Mouse (Mus musculus) C2C12 (cell line): ENCODE measurements around the gene Ric3. TPM values are rescaled to one million over a fixed set of nuclear protein-coding genes. Genes with fewer than 3 reads are reported as not detected.
"Not testable (repeated sequence)": the region's sequence is repeated elsewhere in the genome, so short reads cannot be mapped to it uniquely, and the experiment has no call there.

ENCODE experiments used
- H3K27me3 ChIP-seq: one replicate; pipeline ENCODE4 v1.6.1; 2011; ENCODE audit not compliant: control insufficient read depth, insufficient read depth, insufficient read length
- H3K36me3 ChIP-seq: one replicate; pipeline ENCODE4 v1.6.1; 2011; ENCODE audit not compliant: control insufficient read depth, insufficient read depth
- H3K4me3 ChIP-seq: one replicate; pipeline ENCODE4 v1.5.1; 2011; ENCODE audit warnings: mild to moderate bottlenecking, control low read depth; ENCODE audit not compliant: poor library complexity, insufficient read depth, severe bottlenecking
- H3K79me2 ChIP-seq: one replicate; pipeline ENCODE4 v1.6.1; 2011; ENCODE audit not compliant: control insufficient read depth, insufficient read depth
- H3K79me3 ChIP-seq: one replicate; pipeline ENCODE4 v1.6.1; 2011; ENCODE audit warnings: low read depth, control low read depth
- H3ac ChIP-seq: one replicate; pipeline ENCODE3; 2011; ENCODE audit warnings: low read depth; ENCODE audit not compliant: control insufficient read depth, insufficient read length
- CEBPB ChIP-seq: IDR thresholded peaks from one replicate; pipeline ENCODE4 v1.6.1; 2011; ENCODE audit warnings: low read depth, mild to moderate bottlenecking, control low read depth, moderate library complexity
- CTCF ChIP-seq: IDR thresholded peaks from one replicate; pipeline ENCODE4 v1.5.1; 2011; ENCODE audit not compliant: control insufficient read depth, insufficient read depth, insufficient read length
- FOSL1 ChIP-seq: IDR thresholded peaks from one replicate; pipeline ENCODE4 v1.8.0; 2011; ENCODE audit warnings: mild to moderate bottlenecking, low read length; ENCODE audit not compliant: poor library complexity, insufficient read depth, severe bottlenecking
- MAX ChIP-seq: IDR thresholded peaks from one replicate; pipeline ENCODE4 v1.6.1; 2011; ENCODE audit warnings: mild to moderate bottlenecking, control low read depth
- MYOD1 ChIP-seq: IDR thresholded peaks from one replicate; pipeline ENCODE4 v1.6.1; 2011; ENCODE audit warnings: low read depth; ENCODE audit not compliant: control insufficient read depth, insufficient read length
- MYOG ChIP-seq: IDR thresholded peaks from one replicate; pipeline ENCODE4 v1.6.1; 2011; ENCODE audit not compliant: control insufficient read depth, insufficient read length; ENCODE audit errors: extremely low read depth
- USF1 ChIP-seq: IDR thresholded peaks from one replicate; pipeline ENCODE4 v1.6.1; 2011; ENCODE audit warnings: low read depth, mild to moderate bottlenecking, control low read depth, moderate library complexity
- long read RNA-seq, 2 experiments: library from polyadenylated mRNA; unstranded; transcript quantifications; one replicate each; pipeline ENCODE4 v2.0.0; 2019 to 2020
- polyA plus RNA-seq: library from polyadenylated mRNA; unstranded; fragments of >200 nt; fragmentation: generic; extraction: Trizol; gene quantifications from one replicate; pipeline ENCODE4 v1.2.1, GENCODE M21; 2012; ENCODE audit warnings: missing spikeins

Ric3 gene
- not detected for polyA plus RNA-seq
- long read RNA-seq, experiment 1 = 0 reads
- long read RNA-seq, experiment 2 = 0 reads

- no peaks in the 10 kb centered on the region for H3K27me3 ChIP-seq
- no peak within 1 kb of the TSS for H3K4me3 ChIP-seq
- H3K79me2 ChIP-seq = no peaks in the 10 kb centered on the region
- TF ChIP-seq CTCF = no peak
- TF ChIP-seq USF1 = no peak
- no peak for TF ChIP-seq FOSL1
- no peak for TF ChIP-seq CEBPB
- no peak for TF ChIP-seq MAX
- no peak for TF ChIP-seq MYOG
- no peak for TF ChIP-seq MYOD1
- H3K36me3 ChIP-seq = no peaks in the 10 kb centered on the region
- H3ac ChIP-seq = no peak within 1 kb of the TSS
- H3K79me3 ChIP-seq = no peaks in the 10 kb centered on the region
These were observed at the start of gene Ric3 for GRCm38 (mm10) chr7:109083113-109083812. Gene Ric3, minus strand, starts transcription at chr7:109083331.

- Histone ChIP-seq H3K27me3 (no peaks in the 10 kb centered on the region), H3K79me2 (no peaks in the 10 kb centered on the region), H3K36me3 (no peaks in the 10 kb centered on the region), H3ac (no peak overlapping the region), H3K4me3 (no peak overlapping the region), H3K79me3 (no peaks in the 10 kb centered on the region)
- TF ChIP-seq CEBPB = no peak
- no peak for TF ChIP-seq FOSL1
These were observed 48.4 kb upstream of the Ric3 start for GRCm38 (mm10) chr7:109131565-109131964.

GRCm38 (mm10) chr7:109129946-109130686 lies 47.0 kb upstream of the Ric3 start:
- no peaks in the 10 kb centered on the region for H3K79me3 ChIP-seq
- TF ChIP-seq MAX (no peak), MYOD1 (no peak), CTCF (no peak)
- H3ac ChIP-seq = no peak overlapping the region
- H3K4me3 ChIP-seq = no peak overlapping the region
- no peaks in the 10 kb centered on the region for H3K79me2 ChIP-seq
- H3K36me3 ChIP-seq = no peaks in the 10 kb centered on the region
- H3K27me3 ChIP-seq = no peaks in the 10 kb centered on the region

- Histone ChIP-seq H3K79me2 (no peaks in the 10 kb centered on the region), H3K36me3 (no peaks in the 10 kb centered on the region), H3K4me3 (no peak overlapping the region), H3ac (no peak overlapping the region), H3K79me3 (no peaks in the 10 kb centered on the region), H3K27me3 (no peaks in the 10 kb centered on the region)
- TF ChIP-seq FOSL1 = no peak
- no peak for TF ChIP-seq USF1
- TF ChIP-seq CEBPB = no peak
These were observed 46.3 kb upstream of the Ric3 start for GRCm38 (mm10) chr7:109129442-109129841.

GRCm38 (mm10) chr7:109115929-109116328 lies 32.8 kb upstream of the Ric3 start:
- no peaks in the 10 kb centered on the region for H3K79me3 ChIP-seq
- no peaks in the 10 kb centered on the region for H3K36me3 ChIP-seq
- no peaks in the 10 kb centered on the region for H3K27me3 ChIP-seq
- no peak overlapping the region for H3ac ChIP-seq
- no peak for TF ChIP-seq MYOG
- no peak for TF ChIP-seq CEBPB
- TF ChIP-seq FOSL1 = no peak
- TF ChIP-seq USF1 = no peak
- TF ChIP-seq MYOD1 = no peak
- no peak for TF ChIP-seq CTCF
- TF ChIP-seq MAX = no peak
- H3K4me3 ChIP-seq = no peak overlapping the region
- no peaks in the 10 kb centered on the region for H3K79me2 ChIP-seq

- not testable (repeated sequence) for H3K36me3 ChIP-seq, H3K4me3 ChIP-seq, H3K27me3 ChIP-seq, H3K79me3 ChIP-seq, H3ac ChIP-seq, H3K79me2 ChIP-seq
These were observed 32.4 kb upstream of the Ric3 start for GRCm38 (mm10) chr7:109115488-109115887.
